Mouse (Mus musculus) cerebellum, adult 2 months (tissue): ENCODE results near the gene Atg13. TPM values are rescaled to one million over a fixed set of nuclear protein-coding genes. Genes with fewer than 3 reads are reported as not detected.

Experiments
- DNase-seq, 2 experiments: peaks; one replicate each; pipeline ENCODE4 v3.0.0; 2021
- H3K27ac ChIP-seq: fragments of 200-500 bp; 2 replicates; pipeline ENCODE4 v1.5.1; 2012; ENCODE audit warnings: low read length, control low read depth, inconsistent platforms; ENCODE audit not compliant: insufficient read depth
- H3K27me3 ChIP-seq: fragments of 200-500 bp; 2 replicates; pipeline ENCODE4 v1.6.1; 2012; ENCODE audit warnings: inconsistent platforms, mild to moderate bottlenecking, low read length, moderate library complexity; ENCODE audit not compliant: control insufficient read depth, insufficient read depth
- H3K4me1 ChIP-seq: fragments of 200-500 bp; 2 replicates; pipeline ENCODE4 v1.6.1; 2011; ENCODE audit warnings: low read length; ENCODE audit not compliant: control insufficient read depth, insufficient read depth
- H3K4me3 ChIP-seq: fragments of 200-500 bp; replicated peaks from 2 replicates; pipeline ENCODE3; 2011; ENCODE audit warnings: mild to moderate bottlenecking, low read depth, low read length, control low read depth; ENCODE audit not compliant: insufficient read depth
- CTCF ChIP-seq: fragments of 200-500 bp; IDR thresholded peaks from 2 replicates; pipeline ENCODE4 v1.5.1; 2011; ENCODE audit warnings: low read depth, mild to moderate bottlenecking, control low read depth, low read length, moderate library complexity, borderline replicate concordance; ENCODE audit not compliant: insufficient read depth
- POLR2A ChIP-seq: fragments of 200-500 bp; IDR thresholded peaks from 2 replicates; pipeline ENCODE4 v1.6.1; 2011; ENCODE audit warnings: low read length, control low read depth, borderline replicate concordance; ENCODE audit not compliant: insufficient read depth
- WGBS: fragments of 180-500 bp; shearing (Covaris S2); methylation state at CpG from one replicate; pipeline ENCODE4 v1.1.7; 2018; 5-methylcytosine and 5-hydroxymethylcytosine counted together
- polyA plus RNA-seq: library from polyadenylated mRNA; depleted of rRNA; stranded (reverse); fragments of >200 nt; gene quantifications from 2 replicates; pipeline ENCODE4 v1.2.3, GENCODE M21; 2012; rRNA removed

Gene Atg13
- polyA plus RNA-seq, 1 experiment: 126 TPM

DNA sequence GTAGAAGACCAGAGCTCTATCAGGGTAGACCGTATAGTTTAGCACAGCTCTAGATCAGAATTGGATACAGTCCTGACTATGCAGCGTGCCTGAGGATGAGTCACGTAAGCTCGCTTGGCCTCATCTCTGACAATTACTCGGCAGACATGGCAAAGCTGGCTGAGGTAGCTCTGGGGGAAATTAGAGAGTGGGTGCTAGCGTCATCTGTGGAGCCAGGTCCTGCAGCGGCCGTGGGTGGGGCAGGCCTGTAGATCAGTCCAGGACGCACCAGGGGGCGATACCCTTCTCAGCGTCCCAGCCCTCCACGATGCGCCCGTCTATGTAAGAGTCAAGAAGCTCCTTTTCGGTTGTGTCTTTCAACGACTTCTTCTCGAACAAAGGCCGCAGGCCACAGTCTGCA lies 80.7 kb downstream of the Atg13 start:
- DNase-seq: no peak
- Histone ChIP-seq H3K27ac (no peak overlapping the region), H3K27me3 (no peaks in the 10 kb centered on the region), H3K4me3 (no peak overlapping the region), H3K4me1 (peaks cover 5% of the 10 kb centered on the region; the same call in 1 of the 2 replicates)
- WGBS: 78% methylated on average over 18 of the region's 18 CpGs
- TF ChIP-seq CTCF (no peak), POLR2A (no peak)

- TF ChIP-seq CTCF (no peak), POLR2A (no peak)
- 91% methylated on average over 8 of the region's 8 CpGs for WGBS
- H3K4me3 ChIP-seq: no peak overlapping the region
- H3K27ac ChIP-seq: no peak overlapping the region
- no peaks in the 10 kb centered on the region for H3K4me1 ChIP-seq
- DNase-seq: no peak
- no peaks in the 10 kb centered on the region for H3K27me3 ChIP-seq
These were observed 82.2 kb downstream of the Atg13 start for GRCm38 (mm10) chr2:91628171-91628570.

- Histone ChIP-seq H3K27ac (no peak overlapping the region), H3K4me1 (no peaks in the 10 kb centered on the region), H3K27me3 (no peaks in the 10 kb centered on the region), H3K4me3 (no peak overlapping the region)
- 72% methylated on average over 5 of the region's 5 CpGs for WGBS
- DNase-seq: no peak
- TF ChIP-seq POLR2A (no peak), CTCF (no peak)
These were observed 82.9 kb downstream of the Atg13 start for GRCm38 (mm10) chr2:91627486-91627885.

Other genes with a start within 250 kb of the Atg13 start
- 97.8 and 121 TPM in 2 replicates for gene Ckap5, start 183.8 kb downstream of the Atg13 start, polyA plus RNA-seq
- gene F2, start 74.2 kb downstream of the Atg13 start, polyA plus RNA-seq: 0.28 and 0.33 TPM in 2 replicates
- gene Zfp408, start 60.8 kb downstream of the Atg13 start, polyA plus RNA-seq: 14.4 and 15.6 TPM in 2 replicates
- gene Arhgap1, start 60.7 kb downstream of the Atg13 start, polyA plus RNA-seq: 40.8 and 45.9 TPM in 2 replicates
- gene Harbi1, start 276 bp upstream of the Atg13 start, polyA plus RNA-seq: 4.4 and 4.7 TPM in 2 replicates
- gene Ambra1, start 19.6 kb upstream of the Atg13 start, polyA plus RNA-seq: 37.9 and 38.9 TPM in 2 replicates
- gene Chrm4, start 216.7 kb upstream of the Atg13 start, polyA plus RNA-seq: 2.0 TPM in 2 replicates
- gene Mdk, start 221.7 kb upstream of the Atg13 start, polyA plus RNA-seq: 77.8 and 78.9 TPM in 2 replicates
- gene Gm9821, start 235.1 kb upstream of the Atg13 start, polyA plus RNA-seq: not detected in 2 replicates